Mouse (Mus musculus) midbrain, embryonic 15.5 days (tissue): ENCODE data around the gene Erg. TPM values are rescaled to one million over a fixed set of nuclear protein-coding genes. Genes with fewer than 3 reads are reported as not detected.

ENCODE experiments used
- ATAC-seq: fragments of 200-750 bp; cut with Nextera tagmentation; replicated peaks from 2 replicates; pipeline ENCODE4 v1.8.0; 2017; ENCODE audit warnings: moderate TSS enrichment
- H3K27ac ChIP-seq: fragments of 300-500 bp; sonication (generic); 2 replicates; pipeline ENCODE4 v1.5.1; 2015; ENCODE audit warnings: mild to moderate bottlenecking, inconsistent platforms
- H3K27me3 ChIP-seq: fragments of 300-500 bp; sonication (generic); replicated peaks from 2 replicates; pipeline ENCODE4 v1.6.1; 2015; ENCODE audit warnings: inconsistent platforms
- H3K36me3 ChIP-seq: fragments of 300-500 bp; sonication (generic); replicated peaks from 2 replicates; pipeline ENCODE4 v1.6.1; 2015; ENCODE audit warnings: inconsistent platforms
- H3K4me1 ChIP-seq: fragments of 300-500 bp; sonication (generic); 2 replicates; pipeline ENCODE4 v1.6.1; 2015; ENCODE audit warnings: inconsistent platforms
- H3K4me2 ChIP-seq: fragments of 300-500 bp; sonication (generic); 2 replicates; pipeline ENCODE4 v1.6.1; 2015; ENCODE audit warnings: inconsistent platforms, mild to moderate bottlenecking, moderate library complexity
- H3K4me3 ChIP-seq: fragments of 300-500 bp; sonication (generic); 2 replicates; pipeline ENCODE4 v1.5.1; 2015; ENCODE audit warnings: mild to moderate bottlenecking, inconsistent platforms
- H3K9ac ChIP-seq: fragments of 300-500 bp; sonication (generic); 2 replicates; pipeline ENCODE4 v1.6.1; 2015; ENCODE audit warnings: mild to moderate bottlenecking, inconsistent platforms
- H3K9me3 ChIP-seq: fragments of 300-500 bp; sonication (generic); 2 replicates; pipeline ENCODE4 v1.6.1; 2016; ENCODE audit warnings: inconsistent platforms
- WGBS: fragments of 180-500 bp; shearing (Covaris S2); methylation state at CpG from one replicate; pipeline ENCODE4 v1.1.7; 2015; ENCODE audit warnings: mixed read lengths; 5-methylcytosine and 5-hydroxymethylcytosine counted together
- polyA plus RNA-seq: library from polyadenylated mRNA; unstranded; fragments of >200 nt; fragmentation: Nextera tagmentation; extraction: Ambion mirVana; gene quantifications from 2 replicates; pipeline ENCODE4 v1.2.1, GENCODE M21; 2015

Erg gene
- polyA plus RNA-seq, 1 experiment from 2014 or later = 2.6 TPM

GRCm38 (mm10) chr16:95496582-95497300 is 89.7 kb downstream of the Erg start:
- Histone ChIP-seq H3K4me2 (no peak overlapping the region), H3K9ac (no peak overlapping the region), H3K4me1 (no peaks in the 10 kb centered on the region), H3K9me3 (no peaks in the 10 kb centered on the region), H3K4me3 (no peak overlapping the region), H3K27ac (no peak overlapping the region), H3K36me3 (no peaks in the 10 kb centered on the region), H3K27me3 (no peaks in the 10 kb centered on the region)
- WGBS = 88% methylated on average over 10 of the region's 10 CpGs
- ATAC-seq = no peak

GRCm38 (mm10) chr16:95494108-95494507 is 92.3 kb downstream of the Erg start:
- H3K4me1 ChIP-seq = no peaks in the 10 kb centered on the region
- H3K4me2 ChIP-seq = no peak overlapping the region
- H3K4me3 ChIP-seq = no peak overlapping the region
- H3K27ac ChIP-seq = no peak overlapping the region
- H3K9me3 ChIP-seq = no peaks in the 10 kb centered on the region
- ATAC-seq = no peak
- no peaks in the 10 kb centered on the region for H3K27me3 ChIP-seq
- H3K36me3 ChIP-seq = no peaks in the 10 kb centered on the region
- WGBS = 58% methylated on average over 3 of the region's 3 CpGs
- H3K9ac ChIP-seq = no peak overlapping the region

DNA sequence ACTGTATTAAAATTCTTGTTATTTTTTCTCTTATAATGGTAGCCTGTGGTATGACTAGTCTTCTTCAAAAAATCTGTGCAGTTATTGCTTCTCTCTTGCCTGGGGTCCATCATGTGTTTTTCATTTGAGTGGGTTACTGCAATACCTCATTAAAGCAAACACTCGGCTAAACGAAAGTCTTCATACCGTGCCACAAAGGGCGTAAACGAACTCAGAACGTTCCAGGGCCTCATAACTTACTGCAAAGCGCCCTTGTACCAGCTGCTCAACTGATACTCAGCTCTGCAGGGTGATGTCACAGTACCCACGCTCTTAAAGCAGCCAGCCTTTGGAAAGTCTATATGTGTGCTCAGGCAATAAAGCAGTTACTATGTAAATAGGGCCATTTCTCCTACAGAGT is 93.1 kb downstream of the Erg start:
- Histone ChIP-seq H3K4me2 (no peak overlapping the region), H3K4me1 (no peaks in the 10 kb centered on the region), H3K27me3 (no peaks in the 10 kb centered on the region), H3K36me3 (no peaks in the 10 kb centered on the region), H3K9me3 (no peaks in the 10 kb centered on the region), H3K27ac (no peak overlapping the region), H3K4me3 (no peak overlapping the region), H3K9ac (no peak overlapping the region)
- WGBS = 70% methylated on average over 8 of the region's 8 CpGs
- no peak for ATAC-seq

DNA sequence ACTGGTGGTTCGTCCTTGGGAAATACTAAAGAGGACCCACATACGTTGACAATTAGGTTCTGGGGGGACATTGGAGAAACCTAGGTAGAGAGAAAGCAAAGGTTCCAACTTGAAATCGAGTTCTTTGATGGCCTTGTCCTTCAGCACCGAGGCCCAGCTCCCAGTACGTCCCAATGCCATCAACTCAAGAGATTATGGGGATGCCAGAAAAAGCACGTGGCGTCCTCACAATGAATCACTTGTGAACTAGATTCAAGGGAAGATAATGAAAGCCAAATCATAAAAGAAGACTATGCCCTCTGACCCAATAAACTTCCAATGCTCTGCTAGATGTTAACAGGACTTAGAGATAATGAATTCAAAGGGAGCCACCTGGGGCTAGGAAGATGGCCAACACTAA is 94.2 kb downstream of the Erg start:
- no peaks in the 10 kb centered on the region for H3K9me3 ChIP-seq
- H3K9ac ChIP-seq = no peak overlapping the region
- no peak for ATAC-seq
- H3K27me3 ChIP-seq = no peaks in the 10 kb centered on the region
- H3K4me3 ChIP-seq = no peak overlapping the region
- no peak overlapping the region for H3K4me2 ChIP-seq
- H3K27ac ChIP-seq = no peak overlapping the region
- 82% methylated on average over 7 of the region's 7 CpGs for WGBS
- no peaks in the 10 kb centered on the region for H3K36me3 ChIP-seq
- H3K4me1 ChIP-seq = no peaks in the 10 kb centered on the region

GRCm38 (mm10) chr16:95490386-95490785 is 96.0 kb downstream of the Erg start:
- H3K36me3 ChIP-seq = no peaks in the 10 kb centered on the region

GRCm38 (mm10) chr16:95487606-95488351 is 98.6 kb downstream of the Erg start:
- no peak for ATAC-seq
- H3K36me3 ChIP-seq = no peaks in the 10 kb centered on the region
- no peaks in the 10 kb centered on the region for H3K9me3 ChIP-seq
- H3K27me3 ChIP-seq = no peaks in the 10 kb centered on the region
- H3K4me2 ChIP-seq = no peak overlapping the region
- H3K9ac ChIP-seq = no peak overlapping the region
- no peak overlapping the region for H3K4me3 ChIP-seq
- H3K4me1 ChIP-seq = no peaks in the 10 kb centered on the region
- 86% methylated on average over 9 of the region's 9 CpGs for WGBS
- no peak overlapping the region for H3K27ac ChIP-seq

More at GRCm38 (mm10) chr16:95490386-95490785, 96.0 kb downstream of the Erg start:
- ATAC-seq = no peak
- Histone ChIP-seq H3K4me3 (no peak overlapping the region), H3K9me3 (no peaks in the 10 kb centered on the region), H3K4me2 (no peak overlapping the region), H3K9ac (no peak overlapping the region), H3K27ac (no peak overlapping the region), H3K27me3 (no peaks in the 10 kb centered on the region), H3K4me1 (no peaks in the 10 kb centered on the region)
- WGBS = 83% methylated on average over 5 of the region's 5 CpGs

- no peak overlapping the region for H3K4me2 ChIP-seq
- H3K4me3 ChIP-seq = no peak overlapping the region
- no peaks in the 10 kb centered on the region for H3K36me3 ChIP-seq
- no peaks in the 10 kb centered on the region for H3K4me1 ChIP-seq
- no peak overlapping the region for H3K9ac ChIP-seq
- 90% methylated on average over 13 of the region's 13 CpGs for WGBS
- no peak overlapping the region for H3K27ac ChIP-seq
- no peaks in the 10 kb centered on the region for H3K9me3 ChIP-seq
- ATAC-seq = no peak
- H3K27me3 ChIP-seq = no peaks in the 10 kb centered on the region
These were observed 105.2 kb downstream of the Erg start for GRCm38 (mm10) chr16:95481176-95481575.

- H3K36me3 ChIP-seq = no peaks in the 10 kb centered on the region
- no peak for ATAC-seq
- H3K4me1 ChIP-seq = no peaks in the 10 kb centered on the region
- H3K27ac ChIP-seq = no peak overlapping the region
- WGBS = 93% methylated on average over 5 of the region's 5 CpGs
- H3K4me2 ChIP-seq = no peak overlapping the region
- no peaks in the 10 kb centered on the region for H3K9me3 ChIP-seq
- no peak overlapping the region for H3K9ac ChIP-seq
- no peaks in the 10 kb centered on the region for H3K27me3 ChIP-seq
- H3K4me3 ChIP-seq = no peak overlapping the region
These were observed 107.8 kb downstream of the Erg start for GRCm38 (mm10) chr16:95478558-95478957.

DNA sequence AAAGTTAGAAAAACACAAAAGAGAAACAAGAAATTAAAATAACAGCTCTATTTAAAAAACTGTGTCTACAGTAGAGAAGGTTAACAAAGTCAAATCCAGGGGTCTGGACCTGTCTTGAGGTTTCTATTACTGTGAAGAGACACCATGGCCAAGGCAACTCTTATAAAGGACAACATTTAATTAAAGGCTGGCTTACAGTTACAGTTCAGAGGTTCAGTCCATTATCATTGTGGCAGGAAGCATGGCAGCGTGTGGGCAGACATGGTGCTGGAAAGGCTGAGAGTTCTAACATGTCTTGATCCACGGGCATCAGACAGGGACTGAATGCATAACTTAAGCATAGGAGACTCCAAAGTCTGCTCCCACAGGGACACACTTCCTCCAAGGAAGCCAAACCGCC is 111.4 kb downstream of the Erg start:
- Histone ChIP-seq H3K4me3 (no peak overlapping the region), H3K27ac (no peak overlapping the region), H3K27me3 (no peaks in the 10 kb centered on the region), H3K9me3 (no peaks in the 10 kb centered on the region), H3K4me1 (no peaks in the 10 kb centered on the region), H3K4me2 (no peak overlapping the region), H3K9ac (no peak overlapping the region), H3K36me3 (no peaks in the 10 kb centered on the region)
- no peak for ATAC-seq
- 94% methylated on average over 3 of the region's 3 CpGs for WGBS

DNA sequence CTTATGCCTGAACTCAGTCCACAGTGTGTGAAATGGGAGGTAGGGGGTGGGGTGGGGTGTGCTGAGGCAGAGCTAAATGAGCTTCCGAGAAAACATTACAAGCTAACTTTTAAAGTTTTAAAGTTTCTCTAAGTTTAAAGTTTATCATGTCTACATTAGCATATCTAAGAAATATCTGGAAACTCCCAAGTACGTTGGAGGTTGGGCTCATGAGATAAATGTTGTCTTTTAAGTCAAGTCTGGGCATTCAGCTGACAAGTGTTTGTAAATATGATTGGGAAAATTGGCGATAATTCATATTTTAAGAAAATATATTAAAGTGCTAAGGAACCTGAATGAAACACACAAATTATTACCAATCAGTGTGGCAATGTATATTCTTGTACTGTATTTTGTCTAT is 112.4 kb downstream of the Erg start:
- Histone ChIP-seq H3K27me3 (no peaks in the 10 kb centered on the region), H3K9ac (no peak overlapping the region), H3K9me3 (no peaks in the 10 kb centered on the region), H3K4me2 (no peak overlapping the region), H3K4me1 (no peaks in the 10 kb centered on the region), H3K27ac (no peak overlapping the region), H3K36me3 (no peaks in the 10 kb centered on the region), H3K4me3 (no peak overlapping the region)
- WGBS = 89% methylated on average over 3 of the region's 3 CpGs
- ATAC-seq = no peak

GRCm38 (mm10) chr16:95472771-95473170 is 113.6 kb downstream of the Erg start:
- ATAC-seq = no peak
- Histone ChIP-seq H3K27me3 (no peaks in the 10 kb centered on the region), H3K4me3 (no peak overlapping the region), H3K9ac (no peak overlapping the region), H3K9me3 (no peaks in the 10 kb centered on the region), H3K36me3 (no peaks in the 10 kb centered on the region), H3K27ac (no peak overlapping the region), H3K4me2 (no peak overlapping the region), H3K4me1 (peaks cover 7% of the 10 kb centered on the region)
- 86% methylated on average over 11 of the region's 11 CpGs for WGBS

DNA sequence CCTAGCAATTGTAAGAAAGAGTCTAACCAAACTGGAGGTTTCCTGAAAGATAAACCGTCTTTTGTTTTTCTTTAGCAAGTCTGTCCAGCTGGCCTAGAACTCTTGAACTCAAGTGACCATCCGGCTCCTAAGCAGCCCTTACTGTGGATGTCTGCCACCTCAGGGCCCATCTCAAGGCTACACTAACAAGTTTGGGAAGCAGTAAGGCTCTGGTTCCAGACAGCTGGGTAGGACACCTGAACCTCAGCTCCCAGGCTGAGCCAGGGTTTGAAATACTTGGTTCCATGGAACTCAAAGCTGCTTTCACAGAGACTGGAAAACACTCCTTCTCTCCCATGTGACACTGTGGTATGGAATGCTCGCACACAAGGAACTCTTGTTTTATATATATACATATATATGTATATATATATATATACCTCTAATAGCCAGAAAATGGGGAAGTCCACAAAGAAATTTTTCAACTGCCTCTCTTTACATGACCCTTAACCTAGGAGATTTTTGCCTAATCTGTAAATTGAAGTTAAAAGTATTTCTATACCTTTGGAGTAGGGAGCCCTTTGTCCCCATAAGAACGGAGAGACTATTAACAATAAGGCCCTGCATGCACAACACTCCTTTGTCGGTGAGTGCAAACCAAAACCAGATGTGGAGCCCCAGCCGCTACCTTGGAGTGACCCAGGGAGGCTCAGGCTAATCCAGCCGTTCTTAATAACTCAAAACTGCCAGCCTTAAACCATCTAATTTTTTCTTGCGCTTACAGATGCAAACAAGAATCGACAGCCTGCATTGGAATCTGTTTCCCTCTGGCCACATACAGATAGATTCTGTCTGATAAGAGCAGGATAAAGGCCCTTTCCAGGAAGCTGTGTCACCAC is 116.9 kb downstream of the Erg start:
- no peak overlapping the region for H3K27ac ChIP-seq

More for the DNA sequence above, 116.9 kb downstream of the Erg start:
- no peak for ATAC-seq
- Histone ChIP-seq H3K9ac (no peak overlapping the region), H3K4me3 (no peak overlapping the region), H3K27me3 (no peaks in the 10 kb centered on the region), H3K36me3 (no peaks in the 10 kb centered on the region), H3K9me3 (no peaks in the 10 kb centered on the region), H3K4me2 (no peak overlapping the region), H3K4me1 (peaks cover 11% of the 10 kb centered on the region)
- 69% methylated on average over 9 of the region's 9 CpGs for WGBS
